Mouse (Mus musculus) hindlimb bud, embryonic 11.5 days (tissue): ENCODE measurements around the gene Pik3r5.

Source experiments
- DNase-seq: peaks from one replicate; pipeline ENCODE4 v3.0.0-alpha.2; 2012; ENCODE audit warnings: low read depth, low spot score; ENCODE audit errors: extremely low spot score

The Pik3r5 gene

DNA sequence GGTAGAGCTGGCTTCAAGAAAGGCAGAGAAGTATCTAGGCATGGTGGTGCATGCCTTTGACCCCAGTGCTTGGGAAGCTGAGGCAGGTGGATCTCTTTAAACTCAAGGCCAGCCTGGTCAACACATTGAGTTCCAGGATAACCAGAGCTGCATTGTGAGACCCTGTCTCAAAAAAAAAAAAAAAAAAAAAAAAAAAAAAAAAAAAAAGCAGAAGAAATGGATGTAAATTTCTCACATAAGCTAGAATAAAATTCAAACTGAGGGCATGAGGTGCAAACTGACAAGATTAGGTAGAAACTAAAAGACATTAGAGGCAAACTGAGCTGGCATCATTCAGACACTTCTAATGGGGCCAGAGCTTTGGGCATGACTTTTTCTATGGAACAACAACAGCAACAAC, 50.1 kb downstream of the Pik3r5 start:
- no peak for DNase-seq

GRCm38 (mm10) chr11:68483213-68483612, 51.3 kb downstream of the Pik3r5 start:
- DNase-seq = no peak

GRCm38 (mm10) chr11:68484431-68484830, 52.5 kb downstream of the Pik3r5 start:
- DNase-seq = no peak

GRCm38 (mm10) chr11:68485206-68485942, 53.5 kb downstream of the Pik3r5 start:
- peak; percentile 58 for DNase-seq

DNA sequence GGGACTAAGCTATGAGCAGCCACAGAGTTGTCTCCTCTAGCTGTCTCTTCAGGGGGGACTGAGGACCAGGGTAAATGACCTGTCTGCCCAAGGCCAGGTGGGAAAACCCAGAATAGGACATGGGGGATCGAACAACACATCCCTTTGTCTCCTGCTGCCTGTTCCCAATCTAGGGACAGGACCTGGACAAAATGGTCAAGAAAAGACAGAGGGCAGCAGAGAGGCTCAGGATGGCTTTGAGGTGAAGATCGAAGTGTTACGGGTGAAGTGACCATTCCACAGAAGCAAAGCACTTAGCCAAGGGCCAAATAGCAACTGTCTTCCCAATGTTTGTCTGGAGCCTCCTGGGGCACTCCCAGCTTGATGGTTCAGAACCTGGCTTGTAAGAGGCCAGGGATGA, 54.2 kb downstream of the Pik3r5 start:
- DNase-seq = no peak

GRCm38 (mm10) chr11:68487720-68488119, 55.8 kb downstream of the Pik3r5 start:
- no peak for DNase-seq

DNA sequence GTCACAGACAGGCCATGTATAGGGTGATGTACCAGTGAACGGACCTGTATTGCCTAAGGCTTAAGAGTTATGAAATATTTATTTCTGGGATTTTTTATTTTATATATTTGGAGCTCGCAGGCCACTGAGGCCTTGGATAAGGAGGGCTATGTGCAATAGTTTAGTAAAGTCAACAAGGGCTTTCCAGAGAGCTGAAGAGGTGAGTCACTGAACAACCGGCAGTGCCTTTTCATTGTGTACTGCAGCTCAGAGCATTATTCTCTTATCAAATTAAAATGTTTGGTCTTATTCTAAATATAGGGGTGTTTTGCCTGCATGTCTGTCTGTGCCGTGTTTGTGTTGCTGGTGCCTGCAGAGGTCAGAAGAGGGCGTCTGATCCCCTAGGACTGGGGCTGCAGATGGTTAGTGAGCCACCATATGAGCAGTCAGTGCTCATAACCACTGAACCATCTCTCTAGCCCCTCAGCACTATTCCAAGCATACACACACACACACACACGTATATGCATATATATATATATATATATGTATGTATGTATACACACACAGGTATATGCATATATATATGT, 56.4 kb downstream of the Pik3r5 start:
- DNase-seq = no peak

- no peak for DNase-seq
Measured at GRCm38 (mm10) chr11:68489236-68489635, 57.3 kb downstream of the Pik3r5 start.

GRCm38 (mm10) chr11:68492592-68492991, 60.7 kb downstream of the Pik3r5 start:
- DNase-seq = no peak

DNA sequence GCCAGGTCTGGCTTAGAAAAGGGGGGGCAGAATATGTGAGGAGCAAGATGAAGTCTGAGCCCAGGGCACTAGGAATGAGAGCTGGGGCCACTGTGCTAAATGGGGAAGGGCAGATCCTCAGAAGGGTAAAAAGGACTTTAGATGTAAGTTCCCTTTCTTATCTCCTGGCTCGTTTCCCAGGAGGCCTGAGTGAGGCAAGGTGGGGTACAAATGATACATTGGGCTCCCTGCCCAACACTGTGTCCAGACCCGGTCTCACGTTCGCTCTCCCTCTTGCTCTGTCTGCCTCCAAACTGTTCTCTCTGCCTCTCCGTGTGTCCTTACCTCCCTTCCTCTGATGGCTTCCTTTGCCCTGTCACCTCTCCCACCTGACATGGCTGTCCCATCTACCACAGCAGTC, 61.8 kb downstream of the Pik3r5 start:
- DNase-seq = no peak

DNA sequence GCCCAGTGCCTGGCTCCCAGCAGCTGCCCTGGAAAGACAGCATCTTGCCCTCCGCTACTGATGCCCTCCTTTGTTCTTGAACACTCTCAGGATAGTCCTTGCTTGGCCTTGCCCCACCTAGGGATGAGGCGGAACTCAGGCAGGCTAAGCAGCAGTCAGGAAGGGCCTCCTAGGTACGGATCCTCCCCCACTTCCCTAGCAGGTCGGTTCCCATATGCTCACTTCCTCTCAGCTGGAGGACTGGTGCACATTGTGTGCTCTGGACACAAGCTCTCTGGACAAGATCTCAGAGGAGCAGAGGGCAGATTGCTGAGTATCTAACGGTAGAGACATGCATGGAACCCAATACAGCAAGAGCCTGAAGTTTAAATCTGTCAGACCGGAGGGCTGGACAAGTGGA, 65.2 kb downstream of the Pik3r5 start:
- no peak for DNase-seq

DNA sequence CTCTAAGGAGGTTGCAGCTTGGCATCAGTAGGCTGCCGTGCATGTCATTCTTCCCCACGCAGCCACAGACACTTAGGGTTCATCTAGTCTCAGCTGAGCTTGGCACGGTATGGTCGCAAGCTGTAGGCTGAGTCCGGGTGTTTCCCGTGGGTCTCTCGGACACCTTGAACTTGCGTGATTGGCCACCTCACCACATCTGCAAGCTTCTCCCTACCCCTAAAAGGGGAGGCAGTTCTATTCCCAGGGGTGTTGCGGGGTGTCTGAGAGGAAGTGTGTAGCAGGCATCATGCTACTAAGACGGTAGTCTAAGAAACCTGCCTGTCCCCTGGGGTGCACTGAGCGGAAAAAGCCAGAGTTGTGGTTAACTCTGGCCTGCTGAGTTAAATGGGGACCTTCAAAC, 66.6 kb downstream of the Pik3r5 start:
- no peak for DNase-seq

- no peak for DNase-seq
Measured at GRCm38 (mm10) chr11:68498999-68499699, 67.2 kb downstream of the Pik3r5 start.

- DNase-seq = no peak
Measured at GRCm38 (mm10) chr11:68500949-68501350, 69.0 kb downstream of the Pik3r5 start.

DNA sequence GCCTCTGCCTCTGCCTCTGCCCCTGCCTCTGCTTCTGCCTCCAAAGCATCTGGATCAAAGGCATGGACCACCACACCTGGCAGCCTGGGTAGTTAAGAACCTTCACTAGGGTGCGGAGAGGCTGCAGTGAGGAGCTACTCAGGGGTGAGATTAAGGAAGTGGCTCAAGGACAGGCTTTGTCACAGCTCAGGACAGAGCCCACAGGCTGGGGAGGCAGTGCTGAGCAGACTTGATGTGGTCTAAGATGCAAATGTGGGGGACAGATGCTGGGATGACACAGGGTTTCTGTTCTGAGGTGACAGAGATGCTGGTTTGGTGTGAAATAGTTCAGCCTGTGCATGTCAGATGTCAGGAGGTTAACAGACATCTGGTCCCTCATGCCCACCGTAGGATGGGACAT, 70.5 kb downstream of the Pik3r5 start:
- DNase-seq = no peak

DNA sequence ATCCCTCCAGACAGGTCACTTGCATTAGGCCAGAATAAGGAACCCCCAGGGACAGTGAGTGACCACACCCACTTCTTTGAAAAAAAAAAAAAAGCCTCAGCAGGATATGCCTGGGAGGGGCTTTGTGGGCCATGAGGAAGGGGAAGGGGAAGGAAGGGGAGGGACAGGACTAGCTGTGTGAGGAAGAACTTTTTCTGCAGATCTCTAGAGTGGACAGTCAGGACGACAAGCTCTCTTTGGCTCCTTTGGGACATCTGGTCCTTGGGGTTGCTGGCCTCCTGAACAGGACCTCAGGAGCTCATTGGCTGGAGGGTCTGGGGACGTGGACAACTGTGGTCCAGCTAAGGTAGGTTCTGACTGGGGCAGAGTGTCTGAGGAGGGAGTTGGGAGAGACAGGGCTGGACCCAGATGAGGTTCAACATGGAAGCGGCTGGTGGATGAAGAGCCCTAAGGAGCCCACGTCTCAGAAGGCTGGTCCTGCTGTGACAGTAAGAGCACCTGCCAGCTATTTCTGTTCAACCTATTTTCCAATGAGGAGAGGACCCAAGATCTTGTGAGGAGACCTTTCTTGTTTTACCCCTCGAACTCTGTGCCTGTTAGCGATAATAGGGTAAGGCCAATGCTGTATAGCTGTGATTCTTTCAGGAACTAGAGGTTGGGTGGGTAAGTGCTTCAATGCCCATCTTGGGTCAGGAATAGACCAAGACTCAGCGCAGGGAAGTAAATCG, 71.1 kb downstream of the Pik3r5 start, which contains the start of gene Pik3r6:
Gene Pik3r6 (plus strand): TSS at position 118 of the 728 bp plus-strand sequence.
- no peak for DNase-seq

DNA sequence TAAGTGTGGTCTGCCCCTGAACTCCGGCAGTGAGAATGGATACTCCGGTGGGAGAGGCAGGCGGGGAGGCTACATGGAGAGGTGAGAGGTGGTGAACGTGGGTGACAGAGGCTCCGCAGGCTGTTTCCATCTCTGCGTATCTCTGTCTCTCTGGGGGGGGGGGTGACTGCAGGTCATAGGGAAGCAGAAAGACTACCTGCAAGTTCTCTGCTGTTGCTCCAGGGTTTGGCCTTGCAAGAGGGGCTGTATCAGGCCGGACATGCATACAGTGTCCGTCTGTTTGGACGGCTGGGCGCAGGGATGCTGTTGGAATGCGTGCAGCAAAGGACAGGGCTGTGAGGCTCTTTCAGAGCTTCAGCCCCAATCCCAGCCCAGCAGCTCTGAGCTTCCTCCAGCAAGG, 73.0 kb downstream of the Pik3r5 start:
- DNase-seq = no peak

GRCm38 (mm10) chr11:68507246-68507645, 75.3 kb downstream of the Pik3r5 start:
- DNase-seq = no peak

DNA sequence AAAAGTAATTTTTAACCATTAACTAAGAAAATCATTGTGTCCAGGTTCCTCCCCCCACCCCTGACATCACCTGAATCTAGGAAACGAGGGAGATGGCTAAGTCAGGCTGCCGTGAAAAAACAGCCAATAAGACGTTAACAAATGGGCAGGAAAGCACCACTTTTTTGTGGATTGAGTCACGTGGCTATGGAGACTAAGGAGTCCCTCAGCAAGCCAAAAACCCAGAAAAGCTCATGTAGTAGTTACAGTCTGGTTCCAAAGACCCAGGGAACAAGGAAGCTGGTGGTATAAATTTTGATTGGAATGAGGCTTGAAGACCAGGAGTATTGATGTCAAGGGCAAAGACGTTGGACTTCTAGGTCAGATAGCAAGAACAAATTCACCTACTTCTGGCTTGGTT, 76.7 kb downstream of the Pik3r5 start:
- DNase-seq = no peak

DNA sequence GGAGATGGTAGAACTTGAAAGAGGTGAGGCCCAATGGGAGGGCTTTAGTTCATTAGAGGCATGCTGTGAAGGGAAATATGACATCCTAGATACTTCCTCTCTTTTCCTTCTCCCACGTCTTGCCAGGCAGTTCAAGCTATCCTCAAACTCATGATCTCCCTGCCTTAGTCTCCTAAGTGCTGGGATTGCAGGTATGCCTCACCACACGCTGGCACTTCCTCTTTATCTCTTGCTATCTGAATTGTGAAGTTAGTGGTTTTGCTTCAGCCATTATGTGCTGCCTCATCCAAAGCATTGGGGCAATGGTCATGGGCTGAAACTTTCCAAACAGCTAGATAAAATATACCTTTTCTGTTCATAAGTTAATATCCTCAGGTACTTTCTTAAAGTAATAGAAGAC, 77.3 kb downstream of the Pik3r5 start:
- no peak for DNase-seq

GRCm38 (mm10) chr11:68513969-68514368, 82.0 kb downstream of the Pik3r5 start:
- no peak for DNase-seq

- no peak for DNase-seq
Measured at GRCm38 (mm10) chr11:68519362-68519761, 87.4 kb downstream of the Pik3r5 start.
